Mouse (Mus musculus): ENCODE data around the gene Ank3. TPM values are rescaled to one million over a fixed set of nuclear protein-coding genes. Genes with fewer than 3 reads are reported as not detected.

The Ank3 gene
- polyA plus RNA-seq, 3 experiments from 2014 or later, result 0.58 to 0.98 TPM; not detected in 1

- ATAC-seq, result no peak
These were observed 230.2 kb downstream of the Ank3 start for GRCm38 (mm10) chr10:69628743-69629142.

DNA sequence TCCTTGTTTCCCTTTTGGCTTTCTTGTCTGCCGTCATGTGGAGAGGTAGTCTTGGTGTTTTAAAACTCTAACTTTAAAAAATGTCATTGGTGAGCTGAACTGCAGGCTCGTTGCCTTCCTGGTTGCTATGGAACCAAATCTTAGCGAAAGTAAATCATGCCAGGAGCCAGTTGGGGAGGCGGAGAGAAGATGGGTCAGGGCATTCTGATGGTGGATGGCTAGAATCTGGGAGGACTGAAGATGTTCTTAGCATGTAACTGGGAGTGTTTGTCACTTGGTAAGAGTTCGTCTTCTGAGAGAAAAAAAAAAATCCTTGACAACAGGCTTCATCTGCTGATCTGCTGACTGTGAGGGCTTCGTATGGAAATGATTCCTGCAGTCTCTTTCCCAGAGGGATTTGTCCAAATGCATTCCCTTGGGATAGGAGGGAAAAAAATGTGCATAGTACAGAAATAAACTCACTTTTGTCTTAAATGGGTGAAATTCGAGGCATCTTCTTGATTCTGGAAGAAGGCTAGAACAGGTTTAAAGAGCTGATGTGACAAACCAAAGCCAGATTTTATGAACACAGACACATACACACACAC, 232.3 kb downstream of the Ank3 start:
- ATAC-seq, result no peak

- ATAC-seq, result no peak
These were observed 234.3 kb downstream of the Ank3 start for GRCm38 (mm10) chr10:69632885-69633284.

- ATAC-seq, result no peak
These were observed 236.3 kb downstream of the Ank3 start for GRCm38 (mm10) chr10:69634891-69635290.

GRCm38 (mm10) chr10:69635910-69636656, 237.5 kb downstream of the Ank3 start:
- ATAC-seq, result no peak

DNA sequence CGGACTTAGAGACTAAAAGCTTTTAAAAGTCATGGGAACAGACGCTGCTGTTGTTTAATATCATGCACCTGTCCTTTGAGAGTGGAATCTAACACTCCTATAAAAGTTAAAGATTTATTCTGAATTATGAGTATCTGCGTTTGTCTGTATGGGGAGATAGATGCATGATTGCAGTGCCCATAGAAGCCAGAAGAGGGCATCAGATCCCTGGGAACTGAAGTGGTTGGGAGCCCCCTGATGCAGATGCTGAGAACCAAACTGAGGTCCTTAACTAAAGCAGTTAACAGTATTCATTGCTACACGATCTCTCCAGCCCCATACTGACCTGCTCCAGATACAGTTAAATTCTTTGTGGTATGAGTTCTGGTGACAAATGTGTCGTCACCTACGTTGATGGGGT, 240.6 kb downstream of the Ank3 start:
- ATAC-seq, result no peak

- ATAC-seq, result no peak
These were observed 242.0 kb downstream of the Ank3 start for GRCm38 (mm10) chr10:69640617-69641016.

DNA sequence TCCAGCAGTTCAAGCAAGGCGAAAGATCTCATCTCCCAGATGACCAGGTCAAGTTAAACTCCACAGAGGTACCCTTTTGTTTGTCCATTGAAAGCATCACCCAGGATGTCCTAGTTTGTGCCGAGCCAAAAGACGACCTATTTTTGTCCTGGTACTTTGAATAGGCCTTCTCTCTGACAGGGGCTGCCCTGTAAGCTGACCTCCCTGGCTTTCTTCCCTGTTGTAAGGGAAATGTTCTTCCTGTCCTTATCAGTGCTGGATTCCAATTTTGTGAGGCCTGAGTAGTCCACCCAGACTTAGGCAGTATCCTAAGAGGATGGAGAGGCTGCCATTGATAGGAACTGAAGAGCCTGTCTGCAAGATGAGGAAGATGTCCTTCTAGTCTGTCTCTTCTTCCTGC, 244.9 kb downstream of the Ank3 start:
- no peak for ATAC-seq

DNA sequence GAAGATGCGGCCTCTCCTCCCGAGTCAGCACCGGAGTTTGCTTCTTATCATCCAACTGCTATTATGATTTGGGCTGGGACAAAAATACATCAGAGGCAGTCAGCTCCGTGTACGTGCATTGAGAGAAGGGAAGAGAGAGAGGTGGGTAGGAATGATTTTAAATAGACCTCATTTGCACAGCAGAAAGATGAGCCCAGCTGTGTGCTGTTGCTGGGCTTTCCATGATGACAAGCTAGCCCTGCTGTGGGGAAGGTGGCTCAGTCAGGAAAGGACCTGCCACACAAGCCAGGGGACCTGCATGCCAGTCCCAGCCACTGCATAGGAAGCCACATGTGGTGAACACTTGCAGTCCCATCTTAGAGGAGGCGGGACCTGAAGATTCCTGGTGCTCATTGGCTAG, 245.4 kb downstream of the Ank3 start:
- ATAC-seq, result no peak

GRCm38 (mm10) chr10:69645311-69645802, 246.8 kb downstream of the Ank3 start:
- ATAC-seq, result no peak

- no peak for ATAC-seq
These were observed 247.4 kb downstream of the Ank3 start for GRCm38 (mm10) chr10:69645929-69646328.

- no peak for ATAC-seq
These were observed 251.5 kb downstream of the Ank3 start for GRCm38 (mm10) chr10:69650074-69650473.

GRCm38 (mm10) chr10:69652660-69653059, 254.1 kb downstream of the Ank3 start:
- no peak for ATAC-seq

- ATAC-seq, result no peak
These were observed 254.6 kb downstream of the Ank3 start for GRCm38 (mm10) chr10:69653121-69653677.

GRCm38 (mm10) chr10:69654176-69654575, 255.6 kb downstream of the Ank3 start:
- no peak for ATAC-seq

GRCm38 (mm10) chr10:69654866-69655633, 256.5 kb downstream of the Ank3 start:
- no peak for ATAC-seq

DNA sequence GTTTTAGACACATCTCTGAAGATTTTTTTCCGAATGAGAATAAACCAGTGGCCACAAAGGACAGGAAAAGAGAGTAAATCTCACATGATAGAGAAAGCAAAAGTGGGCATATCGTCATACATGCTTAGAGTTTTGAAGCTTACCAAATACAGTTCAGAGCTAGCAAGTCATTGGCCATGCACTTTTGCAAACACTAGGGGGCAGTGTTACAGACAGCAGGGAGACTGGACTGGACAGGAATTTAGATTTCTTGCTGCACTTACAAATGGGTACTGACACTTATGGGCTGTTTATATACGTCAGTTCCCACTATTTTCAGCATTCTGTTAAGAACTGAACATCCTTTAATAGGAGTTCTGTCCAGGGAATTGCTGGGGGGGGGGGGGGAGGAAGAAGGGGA, 257.7 kb downstream of the Ank3 start:
- no peak for ATAC-seq

DNA sequence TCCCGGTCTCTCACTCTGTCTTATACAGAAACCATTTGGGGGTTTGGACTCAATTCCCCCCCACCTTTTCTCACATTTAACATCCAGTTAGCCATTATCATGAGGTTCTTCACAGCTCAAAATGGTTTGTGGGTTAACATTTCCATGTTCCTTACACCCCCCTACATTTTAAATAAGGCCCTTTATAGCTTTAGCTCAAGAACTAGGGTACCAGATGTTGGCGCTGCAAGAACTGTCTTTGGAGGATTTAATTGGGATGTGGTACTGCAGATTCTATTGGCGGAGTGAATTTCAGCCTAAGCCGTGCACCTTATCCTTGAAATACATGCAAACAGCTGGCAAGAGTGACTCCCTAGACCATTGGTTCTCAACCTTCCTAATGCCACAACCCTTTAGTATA, 261.2 kb downstream of the Ank3 start:
- no peak for ATAC-seq

DNA sequence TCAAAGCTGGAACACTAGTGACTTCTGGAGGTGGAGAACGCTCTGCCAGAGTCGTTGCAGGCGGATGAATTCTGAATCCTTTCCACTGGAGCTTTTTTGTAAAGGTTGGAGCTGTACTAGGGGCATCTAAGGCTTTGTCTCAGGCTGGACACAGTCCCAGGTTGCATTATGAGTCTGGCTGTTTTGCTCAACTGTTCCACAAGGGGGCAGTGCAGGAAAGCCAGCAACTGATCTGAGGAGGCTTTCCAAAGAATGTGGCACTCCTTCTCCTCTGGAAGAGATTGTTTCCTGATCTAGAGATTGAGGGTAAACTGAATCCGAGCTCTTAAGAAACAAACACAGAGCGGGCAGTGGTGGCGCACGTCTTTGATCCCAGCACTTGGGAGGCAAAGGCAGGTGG, 263.8 kb downstream of the Ank3 start:
- no peak for ATAC-seq

DNA sequence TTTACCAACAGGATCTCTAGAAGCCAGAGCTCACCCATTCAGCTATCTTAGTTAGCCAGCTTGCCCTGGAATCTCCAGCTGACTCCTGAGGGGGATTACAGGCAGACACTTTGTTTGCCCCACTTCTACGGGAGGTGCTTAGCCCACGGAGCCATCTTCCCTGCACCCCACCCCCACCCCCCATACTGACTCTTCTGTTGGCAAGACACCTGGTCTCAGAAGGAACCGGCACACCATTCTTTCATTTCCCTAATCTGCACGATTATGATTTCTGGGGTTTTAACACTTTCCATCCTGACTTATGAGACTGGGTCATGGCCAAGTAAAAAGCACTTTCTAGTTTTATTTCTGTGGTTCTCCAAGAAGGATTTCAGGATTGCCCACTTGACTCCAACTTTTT, 268.9 kb downstream of the Ank3 start:
- no peak for ATAC-seq

DNA sequence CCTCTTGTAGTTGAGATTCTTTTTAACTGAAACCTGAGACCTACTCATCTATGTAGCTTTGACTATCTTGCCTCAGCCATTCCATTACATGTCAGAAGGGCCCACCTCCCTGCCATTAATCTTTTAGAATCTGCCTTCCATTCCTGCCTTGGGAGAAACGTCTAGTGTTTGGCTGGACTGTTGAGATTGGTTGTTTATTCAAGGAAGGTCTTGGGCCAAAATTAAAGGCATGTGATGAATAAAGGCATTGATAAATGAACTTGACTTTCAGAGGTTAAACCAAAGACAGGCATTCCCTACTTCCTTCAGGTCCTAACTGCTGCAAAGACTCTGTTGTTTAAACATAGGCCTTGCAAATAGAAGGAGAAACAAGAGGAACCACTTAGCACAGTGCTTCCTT, 271.9 kb downstream of the Ank3 start:
- no peak for ATAC-seq

DNA sequence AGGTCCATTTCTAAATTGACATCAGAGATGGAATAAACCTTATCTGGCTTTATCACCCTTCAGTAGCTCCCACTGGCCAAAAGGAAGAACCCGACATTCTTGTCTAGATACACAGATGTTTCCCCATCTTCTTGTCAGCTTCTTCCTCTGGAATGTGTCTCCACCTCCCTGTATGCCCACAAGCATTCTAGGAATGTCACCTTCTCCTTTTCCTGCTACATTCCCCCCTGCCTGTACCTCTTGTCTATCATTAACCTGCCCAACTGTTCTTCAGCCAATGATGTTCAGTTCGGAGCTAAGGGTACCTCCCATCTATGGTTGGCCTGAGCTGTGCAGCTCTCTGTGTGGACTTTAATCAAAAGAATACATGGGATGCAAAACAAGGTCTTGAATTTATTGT, 272.4 kb downstream of the Ank3 start:
- no peak for ATAC-seq

DNA sequence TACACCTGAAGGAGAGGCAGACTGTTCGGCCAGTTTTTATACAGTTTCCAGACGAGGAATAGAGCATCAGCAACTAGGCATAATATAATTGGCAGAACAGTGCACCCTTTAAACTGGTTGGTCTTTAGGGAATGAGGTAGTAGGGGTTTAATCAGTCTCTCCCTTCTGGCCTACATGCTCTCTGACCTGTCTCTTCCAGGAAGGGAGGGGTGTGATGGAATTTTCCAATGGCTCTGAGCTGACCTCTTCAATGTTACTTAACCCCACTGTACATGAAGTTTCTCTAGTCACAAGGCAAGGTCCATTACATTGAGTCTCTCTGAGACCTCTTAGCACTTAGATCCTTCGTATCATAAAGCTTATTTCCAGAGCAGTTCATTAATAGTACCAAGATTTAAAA, 272.9 kb downstream of the Ank3 start:
- no peak for ATAC-seq
